Mouse (Mus musculus) liver, postnatal 0 days (tissue): ENCODE measurements at regions not wholly inside any gene's neighbourhood (a gene's known extent, or its start where the extent isn't known, plus 50 kb on each side); places are given as distances from the start of the nearest gene placed in this dataset.

Source experiments
- ATAC-seq: fragments of 200-750 bp; cut with Nextera tagmentation; 2 replicates; pipeline ENCODE4 v1.8.0; 2017; ENCODE audit warnings: mild to moderate bottlenecking, moderate library complexity
- DNase-seq: peaks from one replicate; pipeline ENCODE4 v3.0.0-alpha.2; 2016
- H3K27ac ChIP-seq: fragments of 300-500 bp; sonication (generic); 2 replicates; pipeline ENCODE4 v1.5.1; 2014; ENCODE audit warnings: antibody characterized with exemption, moderate library complexity, mild to moderate bottlenecking, low read depth
- H3K27me3 ChIP-seq: fragments of 300-500 bp; sonication (generic); 2 replicates; pipeline ENCODE4 v1.6.1; 2014; ENCODE audit warnings: low read length, control low read depth, mixed read lengths; ENCODE audit not compliant: insufficient read depth
- H3K36me3 ChIP-seq: fragments of 300-500 bp; sonication (generic); replicated peaks from 2 replicates; pipeline ENCODE4 v1.6.1; 2014; ENCODE audit warnings: mild to moderate bottlenecking, control low read depth, low read length, moderate library complexity, mixed read lengths; ENCODE audit not compliant: insufficient read depth
- H3K4me1 ChIP-seq: fragments of 300-500 bp; sonication (generic); 2 replicates; pipeline ENCODE4 v1.6.1; 2014; ENCODE audit warnings: antibody characterized with exemption, mild to moderate bottlenecking, control low read depth; ENCODE audit not compliant: insufficient read depth
- H3K4me2 ChIP-seq: fragments of 300-500 bp; sonication (generic); 2 replicates; pipeline ENCODE4 v1.6.1; 2014; ENCODE audit warnings: low read depth, mild to moderate bottlenecking, low read length, moderate library complexity, mixed read lengths
- H3K4me3 ChIP-seq: fragments of 300-500 bp; sonication (generic); 2 replicates; pipeline ENCODE4 v1.5.1; 2014; ENCODE audit warnings: low read depth, low read length
- H3K9ac ChIP-seq: fragments of 300-500 bp; sonication (generic); replicated peaks from 2 replicates; pipeline ENCODE4 v1.6.1; 2014; ENCODE audit warnings: mild to moderate bottlenecking, moderate library complexity
- H3K9me3 ChIP-seq: fragments of 300-500 bp; sonication (generic); 2 replicates; pipeline ENCODE4 v1.6.1; 2016; ENCODE audit warnings: mild to moderate bottlenecking, control low read depth, low read length, mixed read lengths
- CTCF ChIP-seq: sonication (generic); IDR thresholded peaks from 2 replicates; pipeline ENCODE4 v1.5.1; 2016; ENCODE audit warnings: antibody characterized with exemption, low read depth
- EP300 ChIP-seq: IDR thresholded peaks from 2 replicates; pipeline ENCODE4 v1.6.1; 2016; ENCODE audit warnings: antibody characterized with exemption, low read depth, mild to moderate bottlenecking
- WGBS: fragments of 180-500 bp; shearing (Covaris S2); extraction: QIAGEN DNeasy Blood & Tissue Kit; methylation state at CpG from one replicate; pipeline ENCODE4 v1.1.7; 2014; ENCODE audit not compliant: insufficient replicate concordance; 5-methylcytosine and 5-hydroxymethylcytosine counted together

GRCm38 (mm10) chr6:94924338-94925039, 192.6 kb upstream of the Kbtbd8 start:
- Histone ChIP-seq H3K27ac (no peak overlapping the region), H3K27me3 (no peaks in the 10 kb centered on the region), H3K36me3 (no peaks in the 10 kb centered on the region), H3K4me3 (no peak overlapping the region), H3K4me1 (no peaks in the 10 kb centered on the region), H3K9me3 (no peaks in the 10 kb centered on the region), H3K9ac (no peak overlapping the region), H3K4me2 (no peak overlapping the region)
- TF ChIP-seq CTCF = no peak
- no peak for TF ChIP-seq EP300
- ATAC-seq (no peak), DNase-seq (no peak)
- 83% methylated on average over 11 of the region's 11 CpGs for WGBS

GRCm38 (mm10) chr6:94921741-94922140, 195.3 kb upstream of the Kbtbd8 start:
- Histone ChIP-seq H3K9me3 (no peaks in the 10 kb centered on the region), H3K27me3 (no peaks in the 10 kb centered on the region), H3K27ac (no peak overlapping the region), H3K36me3 (no peaks in the 10 kb centered on the region), H3K4me1 (no peaks in the 10 kb centered on the region), H3K9ac (no peak overlapping the region), H3K4me3 (no peak overlapping the region), H3K4me2 (no peak overlapping the region)
- ATAC-seq (no peak), DNase-seq (no peak)
- 59% methylated on average over 2 of the region's 2 CpGs for WGBS
- no peak for TF ChIP-seq EP300
- no peak for TF ChIP-seq CTCF

GRCm38 (mm10) chr6:94920770-94921169, 196.3 kb upstream of the Kbtbd8 start:
- ATAC-seq (no peak), DNase-seq (no peak)
- 74% methylated on average over 2 of the region's 2 CpGs for WGBS
- Histone ChIP-seq H3K27me3 (no peaks in the 10 kb centered on the region), H3K27ac (no peak overlapping the region), H3K36me3 (no peaks in the 10 kb centered on the region), H3K4me3 (no peak overlapping the region), H3K4me1 (no peaks in the 10 kb centered on the region), H3K4me2 (no peak overlapping the region), H3K9ac (no peak overlapping the region), H3K9me3 (no peaks in the 10 kb centered on the region)
- no peak for TF ChIP-seq CTCF
- no peak for TF ChIP-seq EP300

GRCm38 (mm10) chr6:94919194-94919743, 197.8 kb upstream of the Kbtbd8 start:
- Histone ChIP-seq H3K27ac (no peak overlapping the region), H3K9ac (no peak overlapping the region), H3K27me3 (no peaks in the 10 kb centered on the region), H3K36me3 (no peaks in the 10 kb centered on the region), H3K4me1 (no peaks in the 10 kb centered on the region), H3K4me2 (no peak overlapping the region), H3K4me3 (no peak overlapping the region), H3K9me3 (no peaks in the 10 kb centered on the region)
- ATAC-seq (no peak), DNase-seq (no peak)
- no peak for TF ChIP-seq EP300
- no peak for TF ChIP-seq CTCF
- WGBS = 35% methylated on average over 5 of the region's 5 CpGs

GRCm38 (mm10) chr6:94915842-94916620, 201.0 kb upstream of the Kbtbd8 start:
- DNase-seq = peak; percentile 23
- Histone ChIP-seq H3K9me3 (no peaks in the 10 kb centered on the region), H3K27ac (no peak overlapping the region), H3K27me3 (no peaks in the 10 kb centered on the region), H3K36me3 (no peaks in the 10 kb centered on the region), H3K9ac (no peak overlapping the region), H3K4me3 (no peak overlapping the region), H3K4me2 (no peak overlapping the region), H3K4me1 (no peaks in the 10 kb centered on the region)
- TF ChIP-seq CTCF (no peak), EP300 (peak; percentile 53; the same call in 1 of the 2 replicates)
- 0 out of 2 replicates have a peak, but pooled peaks have one; percentile 31 for ATAC-seq
- 37% methylated on average over 8 of the region's 8 CpGs for WGBS

GRCm38 (mm10) chr6:94911836-94912235, 205.2 kb upstream of the Kbtbd8 start:
- Histone ChIP-seq H3K4me2 (no peak overlapping the region), H3K9me3 (no peaks in the 10 kb centered on the region), H3K9ac (no peak overlapping the region), H3K36me3 (no peaks in the 10 kb centered on the region), H3K27me3 (no peaks in the 10 kb centered on the region), H3K27ac (no peak overlapping the region), H3K4me1 (no peaks in the 10 kb centered on the region), H3K4me3 (no peak overlapping the region)
- 72% methylated on average over 3 of the region's 3 CpGs for WGBS
- ATAC-seq = no peak
- TF ChIP-seq EP300 (no peak), CTCF (no peak)
- no peak for DNase-seq
